Mouse (Mus musculus) kidney, adult 10 weeks (tissue): ENCODE results near the gene Zfp57. TPM values are rescaled to one million over a fixed set of nuclear protein-coding genes. Genes with fewer than 3 reads are reported as not detected.

Source experiments
- polyA plus RNA-seq: library from polyadenylated mRNA; stranded (reverse); fragments of 350-450 nt; fragmentation: Illumina TruSeq; extraction: RNeasy Lipid Tissue Mini Kit (QIAGEN cat#74804); gene quantifications from one replicate; pipeline ENCODE4 v1.2.3, GENCODE M21; 2014; ENCODE audit warnings: low read depth, low replicate concordance

Gene Zfp57
- 1.8 TPM for polyA plus RNA-seq

GRCm38 (mm10) chr17:37000863-37001262, at the start of gene Zfp57:
TSS of gene Zfp57 (plus strand) at chr17:37001163.

GRCm38 (mm10) chr17:36957999-36958743, 42.8 kb upstream of the Zfp57 start, which contains the start of the genes Znrd1 and Znrd1as:
TSS of gene Znrd1 (minus strand) at chr17:36958559.
TSS of gene Znrd1as (plus strand) at chr17:36958592.

DNA sequence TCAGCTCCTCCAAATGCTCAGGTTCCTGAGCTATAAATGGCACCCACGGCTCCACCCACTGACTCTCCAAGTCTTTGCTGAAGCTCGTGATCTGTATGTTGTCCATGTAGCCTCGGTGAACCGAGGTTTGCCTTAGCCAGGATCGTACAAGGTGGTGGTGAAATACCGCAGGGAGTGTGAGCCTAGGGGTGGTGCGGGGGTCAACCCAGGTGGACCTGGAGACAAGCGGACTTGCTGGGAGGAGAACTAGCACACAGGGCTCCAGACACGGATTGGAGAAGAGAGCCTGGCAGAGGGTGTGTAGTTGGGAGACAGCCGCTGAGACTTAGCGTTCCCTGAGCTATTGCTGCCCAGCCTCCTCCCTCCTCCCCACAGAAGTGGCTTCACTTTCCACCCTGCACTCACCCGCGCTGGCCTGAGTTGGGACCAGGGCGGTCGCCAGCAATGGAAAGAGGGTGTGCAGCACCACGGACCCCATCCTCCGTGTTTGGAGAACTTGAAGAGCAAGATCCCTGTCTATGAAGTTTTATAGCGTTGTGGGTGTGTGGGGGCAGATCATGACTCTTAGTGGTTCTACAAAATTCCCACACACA, 19.6 kb upstream of the Zfp57 start, which contains the start of gene 2410137M14Rik:
Gene 2410137M14Rik, minus strand, starts transcription at position 17 of the 593 bp plus-strand sequence.

DNA sequence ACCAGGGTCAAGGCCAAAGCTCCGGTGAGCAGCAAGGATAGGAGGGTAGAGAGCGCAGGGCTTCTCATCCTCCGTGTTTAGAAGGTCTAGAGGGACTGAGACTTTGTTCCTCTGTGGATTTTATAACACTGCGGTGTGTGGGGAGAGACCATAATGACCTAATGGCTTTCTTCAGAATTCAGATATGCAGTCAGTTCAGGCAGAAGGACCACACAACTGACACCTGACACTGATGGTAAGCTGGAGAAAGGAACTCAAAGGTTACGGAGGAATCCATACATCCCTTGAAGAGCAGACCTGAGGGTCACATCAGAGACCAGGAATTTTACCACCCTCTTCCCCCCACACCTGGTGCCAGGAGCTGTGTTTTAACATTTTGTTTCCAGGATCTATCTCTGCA, 11.5 kb upstream of the Zfp57 start, which contains the start of gene H2-M5:
Gene H2-M5, minus strand, starts transcription at position 101 of the 400 bp plus-strand sequence.

GRCm38 (mm10) chr17:37022628-37023576, 21.9 kb downstream of the Zfp57 start, which contains the start of gene Mog:
TSS of gene Mog (minus strand) at chr17:37023398.

DNA sequence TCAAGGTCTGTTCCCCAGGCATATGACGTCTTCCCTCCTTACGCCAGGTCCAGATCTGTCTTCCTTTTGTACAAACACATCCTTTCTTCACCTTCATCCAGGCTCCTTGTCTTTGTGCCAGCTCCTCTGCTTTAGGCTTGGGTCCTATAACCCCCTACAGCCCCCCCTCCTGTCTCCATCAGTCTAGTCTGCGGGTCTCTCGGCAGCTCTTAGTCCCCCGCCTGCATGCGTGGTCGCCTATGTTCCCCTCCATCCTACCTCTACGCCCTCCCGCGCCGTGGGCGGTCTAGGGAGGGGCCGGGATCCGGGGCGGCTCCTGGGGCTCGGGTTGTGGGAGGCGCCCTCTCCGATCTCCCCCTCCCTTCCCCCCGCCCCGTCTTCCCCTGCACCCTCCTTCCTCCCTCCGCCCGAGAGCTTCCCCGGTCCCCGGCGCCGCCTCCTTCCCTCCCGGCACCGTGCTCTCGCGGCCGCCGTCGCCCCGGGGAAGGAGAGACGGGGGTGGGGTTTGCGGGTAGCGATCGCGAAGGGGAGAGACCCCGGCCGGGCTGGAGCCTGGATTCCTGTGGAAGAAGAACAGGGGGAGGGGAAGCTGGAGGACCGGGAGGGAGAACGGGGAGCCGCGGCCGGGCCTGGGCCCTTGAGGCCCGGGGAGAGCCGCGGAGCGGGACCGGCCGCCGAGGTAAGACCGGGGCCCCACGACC, 44.8 kb downstream of the Zfp57 start, which contains the start of gene Gabbr1:
Gene Gabbr1, plus strand, starts transcription at position 356 of the 701 bp plus-strand sequence.

Other genes starting within 250 kb of the Zfp57 start
- gene H2-M10.5, start 228.3 kb upstream of the Zfp57 start, polyA plus RNA-seq, result not detected
- not detected for gene H2-M10.6, start 189.0 kb upstream of the Zfp57 start, polyA plus RNA-seq
- 17.0 TPM for gene Trim26, start 164.0 kb upstream of the Zfp57 start, polyA plus RNA-seq
- 0.32 TPM for gene Trim15, start 134.0 kb upstream of the Zfp57 start, polyA plus RNA-seq
- gene Trim10, start 131.6 kb upstream of the Zfp57 start, polyA plus RNA-seq, result not detected
- not detected for gene Trim40, start 111.0 kb upstream of the Zfp57 start, polyA plus RNA-seq
- not detected for gene Trim31, start 103.0 kb upstream of the Zfp57 start, polyA plus RNA-seq
- gene Rnf39, start 58.2 kb upstream of the Zfp57 start, polyA plus RNA-seq, result 0.36 TPM
- gene Ppp1r11, start 49.4 kb upstream of the Zfp57 start, polyA plus RNA-seq, result 7.4 TPM
- gene Znrd1, start 42.6 kb upstream of the Zfp57 start, polyA plus RNA-seq, result 27.4 TPM
- 32.4 TPM for gene Znrd1as, start 42.6 kb upstream of the Zfp57 start, polyA plus RNA-seq
- not detected for gene 2410137M14Rik, start 19.9 kb upstream of the Zfp57 start, polyA plus RNA-seq
- not detected for gene H2-M5, start 11.6 kb upstream of the Zfp57 start, polyA plus RNA-seq
- not detected for gene Mog, start 22.2 kb downstream of the Zfp57 start, polyA plus RNA-seq
- 20.6 TPM for gene Gabbr1, start 44.8 kb downstream of the Zfp57 start, polyA plus RNA-seq
- not detected for gene Olfr90, start 87.3 kb downstream of the Zfp57 start, polyA plus RNA-seq
- gene Olfr91, start 97.1 kb downstream of the Zfp57 start, polyA plus RNA-seq, result not detected
- gene Olfr92, start 118.9 kb downstream of the Zfp57 start, polyA plus RNA-seq, result not detected
- not detected for gene Olfr93, start 160.3 kb downstream of the Zfp57 start, polyA plus RNA-seq
- 0.69 TPM for gene Ubd, start 192.7 kb downstream of the Zfp57 start, polyA plus RNA-seq
- not detected for gene Olfr94, start 199.8 kb downstream of the Zfp57 start, polyA plus RNA-seq
- not detected for gene Olfr95, start 212.0 kb downstream of the Zfp57 start, polyA plus RNA-seq
- not detected for gene Olfr96, start 219.0 kb downstream of the Zfp57 start, polyA plus RNA-seq
- not detected for gene Olfr97, start 236.2 kb downstream of the Zfp57 start, polyA plus RNA-seq